Mouse (Mus musculus) midbrain, embryonic 15.5 days (tissue): ENCODE measurements around the gene Clip3. TPM values are rescaled to one million over a fixed set of nuclear protein-coding genes. Genes with fewer than 3 reads are reported as not detected.
A peak's percentile ranks its signal among the peaks of the same experiment; 100 is the strongest.

Experiments
- ATAC-seq: fragments of 200-750 bp; cut with Nextera tagmentation; replicated peaks from 2 replicates; pipeline ENCODE4 v1.8.0; 2017; ENCODE audit warnings: moderate TSS enrichment
- H3K27ac ChIP-seq: fragments of 300-500 bp; sonication (generic); 2 replicates; pipeline ENCODE4 v1.5.1; 2015; ENCODE audit warnings: mild to moderate bottlenecking, inconsistent platforms
- H3K27me3 ChIP-seq: fragments of 300-500 bp; sonication (generic); replicated peaks from 2 replicates; pipeline ENCODE4 v1.6.1; 2015; ENCODE audit warnings: inconsistent platforms
- H3K36me3 ChIP-seq: fragments of 300-500 bp; sonication (generic); replicated peaks from 2 replicates; pipeline ENCODE4 v1.6.1; 2015; ENCODE audit warnings: inconsistent platforms
- H3K4me1 ChIP-seq: fragments of 300-500 bp; sonication (generic); 2 replicates; pipeline ENCODE4 v1.6.1; 2015; ENCODE audit warnings: inconsistent platforms
- H3K4me2 ChIP-seq: fragments of 300-500 bp; sonication (generic); 2 replicates; pipeline ENCODE4 v1.6.1; 2015; ENCODE audit warnings: inconsistent platforms, mild to moderate bottlenecking, moderate library complexity
- H3K4me3 ChIP-seq: fragments of 300-500 bp; sonication (generic); 2 replicates; pipeline ENCODE4 v1.5.1; 2015; ENCODE audit warnings: mild to moderate bottlenecking, inconsistent platforms
- H3K9ac ChIP-seq: fragments of 300-500 bp; sonication (generic); 2 replicates; pipeline ENCODE4 v1.6.1; 2015; ENCODE audit warnings: mild to moderate bottlenecking, inconsistent platforms
- H3K9me3 ChIP-seq: fragments of 300-500 bp; sonication (generic); 2 replicates; pipeline ENCODE4 v1.6.1; 2016; ENCODE audit warnings: inconsistent platforms
- WGBS: fragments of 180-500 bp; shearing (Covaris S2); methylation state at CpG from one replicate; pipeline ENCODE4 v1.1.7; 2015; ENCODE audit warnings: mixed read lengths; 5-methylcytosine and 5-hydroxymethylcytosine counted together
- polyA plus RNA-seq: library from polyadenylated mRNA; unstranded; fragments of >200 nt; fragmentation: Nextera tagmentation; extraction: Ambion mirVana; gene quantifications from 2 replicates; pipeline ENCODE4 v1.2.1, GENCODE M21; 2015

Clip3 gene
- polyA plus RNA-seq, 1 experiment from 2014 or later, result 106 TPM

DNA sequence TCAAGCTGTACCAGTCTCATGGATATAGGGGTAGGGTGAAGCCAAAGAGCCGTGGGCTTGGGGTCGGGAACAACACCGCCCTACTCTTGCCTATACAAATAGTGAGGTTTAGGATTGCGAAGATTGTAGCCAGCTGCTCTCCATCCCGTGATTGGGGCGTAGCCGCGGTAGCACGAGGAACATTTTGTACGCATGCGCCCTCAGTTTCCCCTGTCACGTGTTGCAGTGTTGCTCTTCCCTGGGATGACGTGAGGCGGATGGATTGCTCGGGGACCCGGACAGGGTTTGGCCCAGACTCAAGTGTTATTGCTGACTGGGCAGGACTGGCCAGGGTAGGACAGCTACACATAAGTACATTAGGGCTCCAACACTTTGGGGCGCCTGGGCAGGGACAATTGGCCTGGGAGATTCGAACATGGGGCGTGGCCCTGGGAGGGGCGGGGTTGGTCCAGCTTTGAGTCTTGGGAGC is 10.8 kb upstream of the Clip3 start:
- WGBS, result under 1% methylated on average over 20 of the region's 20 CpGs
- H3K9ac ChIP-seq, result peak overlapping the region; percentile 64
- peak overlapping the region; percentile 98 for H3K27ac ChIP-seq
- peak; percentile 91 for ATAC-seq
- peak overlapping the region; percentile 98 for H3K4me2 ChIP-seq
- H3K9me3 ChIP-seq, result no peaks in the 10 kb centered on the region
- H3K36me3 ChIP-seq, result no peaks in the 10 kb centered on the region
- H3K27me3 ChIP-seq, result no peaks in the 10 kb centered on the region
- peaks cover 13% of the 10 kb centered on the region for H3K4me1 ChIP-seq
- H3K4me3 ChIP-seq, result peak overlapping the region; percentile 69

DNA sequence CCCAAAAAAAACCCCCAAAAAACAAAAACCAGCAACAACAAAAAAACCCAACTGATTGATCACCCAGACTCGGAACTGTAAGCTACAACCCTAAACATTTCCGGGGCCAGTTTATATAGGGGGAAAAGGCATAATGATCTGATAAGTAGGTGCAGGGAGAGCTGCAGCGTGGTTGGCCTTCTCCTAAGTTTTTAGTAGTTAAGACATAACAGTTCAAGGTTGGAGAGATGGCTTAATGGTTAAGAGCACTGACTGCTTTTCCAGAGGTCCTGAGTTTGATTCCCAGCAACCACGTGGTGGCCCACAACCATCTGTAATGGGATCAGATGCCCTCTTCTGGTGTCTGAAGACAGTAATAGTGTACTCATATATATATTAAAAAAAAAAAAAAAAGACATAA is 10.0 kb upstream of the Clip3 start:
- Histone ChIP-seq H3K9ac (no peak overlapping the region), H3K4me1 (peaks cover 13% of the 10 kb centered on the region), H3K9me3 (no peaks in the 10 kb centered on the region), H3K27ac (no peak overlapping the region), H3K4me3 (peak overlapping the region; percentile 69; the same call in 1 of the 2 replicates), H3K36me3 (no peaks in the 10 kb centered on the region), H3K4me2 (peak overlapping the region; percentile 98), H3K27me3 (no peaks in the 10 kb centered on the region)
- 85% methylated on average over 4 of the region's 4 CpGs for WGBS
- no peak for ATAC-seq

DNA sequence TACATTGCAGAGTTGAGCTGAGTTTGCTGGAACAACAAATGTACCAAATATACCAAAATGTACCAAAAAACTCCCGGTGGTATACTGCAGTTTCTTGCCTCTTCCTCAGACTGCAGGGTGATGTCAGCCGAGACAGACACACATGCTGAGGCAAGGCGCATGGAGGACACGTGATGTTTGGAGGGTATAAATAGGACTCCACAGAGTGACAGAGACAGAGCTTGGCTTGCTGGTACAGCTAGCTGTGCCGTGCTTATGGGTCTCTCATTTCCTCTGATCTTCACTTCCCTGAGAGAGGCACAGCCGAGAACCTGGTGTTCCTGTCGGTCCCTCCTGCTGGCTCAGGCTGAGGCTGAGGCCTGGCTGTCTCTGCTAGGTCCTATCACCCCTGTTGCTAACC is 8.8 kb upstream of the Clip3 start:
- peaks cover 13% of the 10 kb centered on the region for H3K4me1 ChIP-seq
- no peak overlapping the region for H3K4me2 ChIP-seq
- H3K4me3 ChIP-seq, result no peak overlapping the region
- H3K9ac ChIP-seq, result no peak overlapping the region
- 78% methylated on average over 7 of the region's 7 CpGs for WGBS
- no peaks in the 10 kb centered on the region for H3K9me3 ChIP-seq
- no peaks in the 10 kb centered on the region for H3K36me3 ChIP-seq
- ATAC-seq, result no peak
- H3K27me3 ChIP-seq, result no peaks in the 10 kb centered on the region
- no peak overlapping the region for H3K27ac ChIP-seq

DNA sequence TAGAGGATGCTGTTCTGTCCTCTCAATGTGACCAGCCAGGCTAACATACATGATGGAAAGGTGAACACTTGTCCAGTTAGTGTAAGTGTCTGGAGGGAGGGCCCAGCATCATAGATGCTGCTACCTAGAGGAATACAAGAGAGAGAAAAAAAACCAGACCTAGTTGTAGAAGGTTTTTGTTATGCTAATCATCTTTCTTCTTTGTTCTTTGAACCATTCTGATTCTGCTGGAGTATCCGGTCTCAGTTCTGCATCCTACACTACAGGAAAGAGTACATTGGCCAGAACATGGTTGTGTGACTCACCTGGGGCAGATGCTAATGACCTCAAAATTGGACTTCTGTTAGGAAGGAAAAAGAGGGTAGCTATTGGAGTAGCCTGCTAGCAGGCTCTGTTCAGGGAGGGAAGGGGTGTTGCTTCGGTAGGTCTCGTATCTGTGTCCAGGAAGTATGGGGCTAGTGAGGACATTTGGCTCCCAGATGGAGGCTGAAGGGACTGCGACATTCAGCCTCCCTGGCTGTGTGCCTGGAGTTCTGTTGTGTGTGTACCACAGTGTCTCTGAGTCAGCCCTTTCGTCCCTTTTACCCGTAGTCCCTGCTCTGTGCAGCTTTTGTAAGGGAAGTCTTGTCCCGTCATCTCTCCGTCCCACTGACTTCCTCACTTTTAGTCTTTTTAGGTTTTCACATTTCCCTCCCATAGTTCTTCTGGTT is 4.7 kb upstream of the Clip3 start:
- ATAC-seq, result no peak
- Histone ChIP-seq H3K4me2 (no peak overlapping the region), H3K27me3 (no peaks in the 10 kb centered on the region), H3K9ac (no peak overlapping the region), H3K4me1 (peaks cover 6% of the 10 kb centered on the region; the same call in 1 of the 2 replicates), H3K27ac (no peak overlapping the region), H3K9me3 (no peaks in the 10 kb centered on the region), H3K4me3 (no peak overlapping the region), H3K36me3 (no peaks in the 10 kb centered on the region)
- WGBS, result 60% methylated on average over 8 of the region's 8 CpGs

DNA sequence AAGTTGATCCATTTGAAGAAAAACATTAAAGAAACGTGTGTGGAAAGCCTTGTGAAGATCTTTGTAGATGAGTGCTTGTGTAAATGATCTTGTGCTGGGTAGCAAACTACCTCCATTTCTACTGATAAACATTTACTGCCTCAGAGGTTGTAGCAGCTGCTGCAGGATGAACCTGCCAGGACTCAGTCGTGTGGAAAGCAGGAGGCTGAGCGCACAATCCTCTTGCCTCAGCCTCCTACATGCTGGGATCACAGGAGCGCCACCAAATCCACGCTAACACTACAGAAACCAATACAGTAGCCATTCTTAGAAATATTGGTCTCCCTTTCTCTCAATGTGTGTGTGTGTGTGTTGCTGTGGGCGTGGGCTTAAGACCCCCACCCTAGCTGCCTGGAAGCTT is 3.5 kb upstream of the Clip3 start:
- Histone ChIP-seq H3K4me2 (no peak overlapping the region), H3K27ac (no peak overlapping the region), H3K9me3 (no peaks in the 10 kb centered on the region), H3K9ac (no peak overlapping the region), H3K27me3 (no peaks in the 10 kb centered on the region), H3K4me3 (no peak overlapping the region), H3K4me1 (peaks cover 16% of the 10 kb centered on the region), H3K36me3 (no peaks in the 10 kb centered on the region)
- WGBS, result 62% methylated on average over 6 of the region's 6 CpGs
- ATAC-seq, result no peak

DNA sequence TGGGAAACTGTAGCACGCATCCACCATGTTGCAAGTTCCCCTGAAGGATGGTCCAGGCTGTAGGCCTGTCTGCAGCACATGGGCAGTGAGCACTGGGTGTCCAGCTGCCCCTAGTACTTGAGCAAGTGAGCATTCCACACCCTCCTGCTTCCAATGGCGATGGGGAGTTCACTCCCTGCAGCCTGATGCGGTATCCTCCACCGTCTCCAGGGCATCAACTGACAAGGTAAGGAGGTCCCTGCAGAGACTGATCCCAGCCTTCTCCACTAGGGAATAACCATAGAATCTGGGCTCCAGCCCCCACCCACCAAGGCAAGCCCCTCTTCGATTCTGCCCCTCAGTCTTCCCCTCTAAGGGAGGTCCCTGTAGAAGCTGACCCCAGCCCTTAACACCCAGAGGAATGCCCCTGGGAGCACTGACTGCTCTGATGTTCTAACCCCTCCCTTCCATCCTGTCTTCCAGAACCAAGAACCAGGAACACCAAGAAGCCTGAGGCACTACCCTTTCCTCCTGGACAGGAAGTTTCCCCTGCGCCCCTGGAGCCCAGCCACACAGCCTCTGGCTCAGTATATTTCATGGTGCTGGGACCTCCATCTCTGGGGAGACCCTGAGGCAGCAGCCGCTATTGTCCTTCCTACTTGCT is 2.3 kb upstream of the Clip3 start:
- WGBS, result 71% methylated on average over 7 of the region's 7 CpGs

DNA sequence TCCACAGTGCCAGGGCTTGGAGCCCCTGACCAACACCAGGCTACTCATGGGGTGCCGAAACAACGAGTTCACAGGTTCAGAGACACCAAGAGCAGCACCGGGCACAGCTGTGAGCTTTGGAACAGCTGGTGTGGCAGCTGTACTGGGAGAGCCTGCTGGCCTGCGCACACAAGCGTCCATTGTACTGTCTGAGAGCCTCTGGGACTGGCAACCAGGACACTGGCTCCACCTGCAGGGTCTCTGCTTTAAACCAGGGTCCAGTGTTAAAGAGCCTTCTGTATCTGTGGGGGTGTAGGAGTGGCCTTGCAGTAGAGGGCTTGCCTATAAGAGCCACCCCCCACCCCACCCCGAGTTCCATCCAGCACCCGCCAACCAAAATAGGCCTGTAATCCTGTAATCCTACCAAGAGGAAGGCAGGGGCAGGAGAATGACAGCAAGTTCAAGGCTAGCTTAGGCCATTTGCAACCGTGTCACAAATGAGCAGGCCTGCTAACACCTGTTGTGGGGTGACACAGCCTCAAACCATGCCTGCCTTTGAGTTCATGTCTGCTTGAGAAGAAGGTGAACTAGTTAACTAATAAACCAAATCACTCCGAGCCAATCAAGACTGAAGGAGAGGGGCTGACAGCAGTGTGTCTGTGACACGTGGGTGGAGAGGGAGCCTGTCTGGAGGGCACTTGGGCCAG is 1.7 kb upstream of the Clip3 start:
- Histone ChIP-seq H3K4me3 (no peak overlapping the region), H3K4me1 (peaks cover 32% of the 10 kb centered on the region), H3K9me3 (no peaks in the 10 kb centered on the region), H3K36me3 (peaks cover under 1% of the 10 kb centered on the region; the same call in 1 of the 2 replicates), H3K27ac (no peak overlapping the region), H3K4me2 (no peak overlapping the region), H3K27me3 (no peaks in the 10 kb centered on the region), H3K9ac (no peak overlapping the region)
- 49% methylated on average over 10 of the region's 10 CpGs for WGBS
- ATAC-seq, result no peak

More for the DNA sequence above, 2.3 kb upstream of the Clip3 start:
- H3K4me1 ChIP-seq, result peaks cover 26% of the 10 kb centered on the region
- no peak overlapping the region for H3K27ac ChIP-seq
- no peaks in the 10 kb centered on the region for H3K9me3 ChIP-seq
- no peaks in the 10 kb centered on the region for H3K27me3 ChIP-seq
- H3K4me2 ChIP-seq, result no peak overlapping the region
- H3K4me3 ChIP-seq, result no peak overlapping the region
- no peak for ATAC-seq
- H3K9ac ChIP-seq, result no peak overlapping the region
- H3K36me3 ChIP-seq, result no peaks in the 10 kb centered on the region

DNA sequence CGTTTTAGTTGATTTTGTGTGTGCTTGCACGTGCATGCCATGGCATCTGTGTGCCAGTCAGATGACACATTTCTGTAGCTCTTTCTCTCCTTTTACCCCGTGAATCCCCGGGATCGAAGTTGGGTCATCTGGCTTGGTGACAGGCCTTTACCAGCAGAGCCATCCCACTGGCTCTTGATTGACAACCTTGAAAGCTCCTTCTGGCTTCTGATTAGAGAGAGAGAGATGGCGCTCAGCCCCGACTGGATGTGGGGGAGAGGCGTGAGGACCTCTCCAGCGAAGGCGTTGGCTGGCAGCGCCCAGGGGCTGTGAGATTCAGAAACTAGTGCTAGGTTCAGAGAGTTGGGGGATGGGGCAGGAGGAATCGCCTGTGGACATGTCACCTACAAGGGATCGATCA is 2.3 kb downstream of the Clip3 start:
- no peak overlapping the region for H3K27ac ChIP-seq
- no peaks in the 10 kb centered on the region for H3K9me3 ChIP-seq
- H3K36me3 ChIP-seq, result peaks cover 31% of the 10 kb centered on the region
- H3K4me3 ChIP-seq, result no peak overlapping the region
- ATAC-seq, result no peak
- peaks cover 38% of the 10 kb centered on the region for H3K4me1 ChIP-seq
- H3K27me3 ChIP-seq, result no peaks in the 10 kb centered on the region
- 0 out of 2 replicates have a peak overlapping the region, but pooled peaks have one; percentile 1 for H3K9ac ChIP-seq
- 0 out of 2 replicates have a peak overlapping the region, but pooled peaks have one; percentile 8 for H3K4me2 ChIP-seq
- WGBS, result 72% methylated on average over 13 of the region's 13 CpGs

DNA sequence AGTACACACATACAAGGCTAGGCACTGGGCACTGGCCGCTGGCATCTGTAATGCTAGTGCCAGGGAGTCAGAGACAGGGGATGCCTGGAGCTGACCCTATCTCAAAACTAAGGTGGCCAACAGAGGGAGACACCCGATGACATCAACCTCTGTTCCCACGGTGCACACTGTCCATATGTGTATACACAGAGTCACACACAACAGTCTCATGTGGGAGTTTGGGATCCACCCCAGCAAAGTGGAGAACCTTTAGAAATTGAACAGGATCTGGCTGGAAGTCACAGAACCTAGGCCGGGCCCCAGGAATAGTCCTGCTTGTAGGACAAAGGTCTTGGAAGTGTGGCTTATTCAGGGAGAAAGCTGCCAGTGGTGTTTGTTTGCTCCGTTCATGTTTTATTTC is 2.8 kb downstream of the Clip3 start:
- Histone ChIP-seq H3K4me1 (peaks cover 38% of the 10 kb centered on the region), H3K4me2 (no peak overlapping the region), H3K36me3 (peaks cover 36% of the 10 kb centered on the region), H3K27me3 (no peaks in the 10 kb centered on the region), H3K4me3 (no peak overlapping the region), H3K9ac (no peak overlapping the region), H3K9me3 (no peaks in the 10 kb centered on the region), H3K27ac (no peak overlapping the region)
- no peak for ATAC-seq
- WGBS, result 92% methylated on average over 5 of the region's 5 CpGs

DNA sequence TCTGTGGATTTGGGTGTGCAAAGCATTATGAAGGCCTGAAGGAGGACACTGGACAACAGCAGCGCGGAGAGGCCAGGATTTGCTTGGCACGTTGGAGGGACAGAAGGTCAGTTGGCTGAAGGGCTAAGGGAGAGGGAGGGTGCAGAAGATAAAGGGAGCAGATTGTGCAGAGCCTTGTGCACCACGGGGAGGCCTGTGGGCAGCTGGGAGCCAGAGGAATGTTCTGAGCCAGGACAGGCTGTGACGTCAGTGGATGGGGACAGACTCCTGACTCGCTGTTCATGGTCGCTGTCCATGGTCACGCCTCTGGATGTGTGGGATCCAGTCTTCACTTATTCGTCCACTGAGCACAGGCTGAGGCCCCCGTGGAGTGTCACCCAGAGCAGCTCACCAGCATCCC is 3.6 kb downstream of the Clip3 start:
- Histone ChIP-seq H3K4me3 (no peak overlapping the region), H3K36me3 (peaks cover 40% of the 10 kb centered on the region), H3K9ac (no peak overlapping the region), H3K4me1 (peaks cover 38% of the 10 kb centered on the region), H3K9me3 (no peaks in the 10 kb centered on the region), H3K27ac (no peak overlapping the region), H3K27me3 (no peaks in the 10 kb centered on the region), H3K4me2 (no peak overlapping the region)
- 72% methylated on average over 10 of the region's 10 CpGs for WGBS
- no peak for ATAC-seq

DNA sequence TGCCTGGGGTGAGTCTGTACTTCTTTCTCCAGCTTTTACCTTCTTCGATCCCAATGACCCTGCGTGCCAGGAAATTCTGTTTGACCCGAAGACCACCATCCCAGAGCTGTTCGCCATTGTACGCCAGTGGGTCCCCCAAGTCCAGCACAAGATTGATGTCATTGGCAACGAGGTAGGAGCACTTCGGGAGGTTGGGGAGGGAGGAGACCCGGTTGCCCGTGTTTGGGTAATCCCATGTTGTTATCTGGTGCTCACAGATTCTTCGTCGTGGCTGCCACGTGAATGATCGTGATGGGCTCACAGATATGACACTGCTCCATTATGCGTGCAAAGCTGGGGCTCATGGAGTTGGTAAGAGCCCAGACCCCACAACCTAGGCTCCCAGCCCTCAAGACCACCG is 5.3 kb downstream of the Clip3 start:
- Histone ChIP-seq H3K4me1 (peaks cover 32% of the 10 kb centered on the region), H3K9me3 (no peaks in the 10 kb centered on the region), H3K27ac (no peak overlapping the region), H3K4me3 (no peak overlapping the region), H3K27me3 (no peaks in the 10 kb centered on the region), H3K4me2 (no peak overlapping the region), H3K36me3 (peaks cover 53% of the 10 kb centered on the region), H3K9ac (no peak overlapping the region)
- ATAC-seq, result no peak
- 92% methylated on average over 15 of the region's 15 CpGs for WGBS

DNA sequence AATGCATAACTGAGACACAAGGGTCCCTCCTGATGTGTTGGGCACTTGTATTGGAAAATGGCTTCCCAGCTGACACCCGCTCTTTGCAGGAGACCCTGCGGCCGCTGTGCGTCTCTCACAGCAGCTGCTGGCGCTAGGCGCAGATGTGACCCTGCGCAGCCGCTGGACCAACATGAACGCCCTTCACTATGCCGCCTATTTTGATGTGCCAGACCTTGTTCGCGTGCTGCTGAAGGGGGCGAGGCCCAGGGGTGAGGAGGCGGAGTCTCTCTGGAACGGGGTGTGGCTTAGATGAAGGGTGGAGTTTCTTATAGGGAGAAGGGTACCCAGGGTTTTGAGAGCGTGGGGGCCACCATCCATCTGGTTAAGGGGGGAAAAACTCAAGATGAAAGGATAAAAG is 5.7 kb downstream of the Clip3 start:
- no peak overlapping the region for H3K9ac ChIP-seq
- peaks cover 29% of the 10 kb centered on the region for H3K4me1 ChIP-seq
- no peak overlapping the region for H3K4me3 ChIP-seq
- no peaks in the 10 kb centered on the region for H3K9me3 ChIP-seq
- no peak for ATAC-seq
- 88% methylated on average over 16 of the region's 16 CpGs for WGBS
- no peak overlapping the region for H3K4me2 ChIP-seq
- no peaks in the 10 kb centered on the region for H3K27me3 ChIP-seq
- H3K36me3 ChIP-seq, result peaks cover 58% of the 10 kb centered on the region
- H3K27ac ChIP-seq, result no peak overlapping the region
